Mouse (Mus musculus) heart, postnatal 0 days (tissue): ENCODE measurements around the gene Dad1. TPM values are rescaled to one million over a fixed set of nuclear protein-coding genes. Genes with fewer than 3 reads are reported as not detected.

ENCODE experiments used
- ATAC-seq: fragments of 200-750 bp; cut with Nextera tagmentation; 2 replicates; pipeline ENCODE4 v1.8.0; 2017; ENCODE audit warnings: low read depth, moderate number of reproducible peaks, moderate library complexity; ENCODE audit not compliant: insufficient read depth
- DNase-seq: peaks from one replicate; pipeline ENCODE4 v3.0.0-alpha.2; 2016; ENCODE audit warnings: low spot score
- H3K27ac ChIP-seq: fragments of 300-500 bp; sonication (generic); 2 replicates; pipeline ENCODE4 v1.5.1; 2014; ENCODE audit warnings: low read depth, mild to moderate bottlenecking
- H3K27me3 ChIP-seq: fragments of 300-500 bp; sonication (generic); 2 replicates; pipeline ENCODE4 v1.6.1; 2014; ENCODE audit warnings: low read length, mixed read lengths; ENCODE audit not compliant: control insufficient read depth, insufficient read depth
- H3K36me3 ChIP-seq: fragments of 300-500 bp; sonication (generic); replicated peaks from 2 replicates; pipeline ENCODE4 v1.6.1; 2014; ENCODE audit warnings: low read length, mixed read lengths; ENCODE audit not compliant: control insufficient read depth, insufficient read depth
- H3K4me1 ChIP-seq: fragments of 300-500 bp; sonication (generic); 2 replicates; pipeline ENCODE4 v1.6.1; 2014; ENCODE audit warnings: antibody characterized with exemption; ENCODE audit not compliant: control insufficient read depth, insufficient read depth
- H3K4me2 ChIP-seq: fragments of 300-500 bp; sonication (generic); 2 replicates; pipeline ENCODE4 v1.6.1; 2014; ENCODE audit warnings: low read depth, mild to moderate bottlenecking, low read length, moderate library complexity
- H3K4me3 ChIP-seq: fragments of 300-500 bp; sonication (generic); 2 replicates; pipeline ENCODE4 v1.5.1; 2014; ENCODE audit warnings: low read depth, low read length
- H3K9ac ChIP-seq: fragments of 300-500 bp; sonication (generic); replicated peaks from 2 replicates; pipeline ENCODE4 v1.6.1; 2014; ENCODE audit warnings: low read depth, low read length, mixed read lengths
- H3K9me3 ChIP-seq: fragments of 300-500 bp; sonication (generic); replicated peaks from 2 replicates; pipeline ENCODE4 v1.6.1; 2016; ENCODE audit warnings: low read length; ENCODE audit not compliant: control insufficient read depth
- CTCF ChIP-seq: IDR thresholded peaks from 2 replicates; pipeline ENCODE4 v1.5.1; 2016; ENCODE audit warnings: antibody characterized with exemption, control low read depth, low read depth
- EP300 ChIP-seq: IDR thresholded peaks from 2 replicates; pipeline ENCODE4 v1.6.1; 2016; ENCODE audit warnings: antibody characterized with exemption, low read depth
- WGBS: fragments of 180-500 bp; shearing (Covaris S2); extraction: QIAGEN DNeasy Blood & Tissue Kit; methylation state at CpG from one replicate; pipeline ENCODE4 v1.1.7; 2014; 5-methylcytosine and 5-hydroxymethylcytosine counted together
- polyA plus RNA-seq: library from polyadenylated mRNA; unstranded; fragments of >200 nt; fragmentation: Nextera tagmentation; extraction: Ambion mirVana; gene quantifications from 2 replicates; pipeline ENCODE4 v1.2.1, GENCODE M21; 2015
- total RNA-seq: library from RNA; depleted of rRNA; stranded (reverse); fragments of >200 nt; gene quantifications from 2 replicates; pipeline ENCODE4 v1.2.3, GENCODE M21; 2014; ENCODE audit warnings: low replicate concordance; rRNA removed

The Dad1 gene
- total RNA-seq (267 and 313 TPM in 2 replicates), polyA plus RNA-seq (389 and 395 TPM in 2 replicates)

DNA sequence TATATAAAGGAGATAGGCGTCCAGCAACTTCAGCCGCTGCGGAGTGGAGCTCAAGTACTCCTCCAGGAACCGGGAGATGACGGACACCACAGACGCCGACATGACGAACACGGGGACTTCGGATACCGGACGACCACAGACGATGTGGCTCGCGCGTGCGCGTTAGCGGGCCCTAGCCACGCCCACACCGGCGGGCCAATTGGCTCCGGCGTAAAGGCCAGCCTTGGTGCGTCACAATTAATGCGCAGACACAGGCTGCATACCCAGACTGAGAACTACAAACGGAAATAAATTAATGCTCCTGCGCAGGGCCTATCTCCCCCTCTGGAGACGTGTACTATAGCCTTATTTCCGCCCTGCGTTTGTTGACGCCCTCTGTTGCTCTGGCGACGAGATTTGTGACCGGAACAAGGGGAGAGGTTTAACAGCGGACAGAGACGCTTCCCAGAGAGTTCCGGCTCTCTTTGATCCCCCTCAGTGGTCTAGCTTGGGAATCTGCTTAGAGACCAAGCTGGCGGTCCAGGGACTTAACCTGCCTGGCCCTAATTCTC, at the start of gene Dad1, which contains the start of gene Abhd4:
Dad1 (minus strand) TSS at position 364 of the 551 bp plus-strand sequence.
Abhd4 (plus strand) TSS at position 448 of the 551 bp plus-strand sequence.
- H3K4me1 ChIP-seq, result peaks cover 26% of the 10 kb centered on the region
- DNase-seq, result peak; percentile 99
- peak within 1 kb of the TSS; percentile 81 for H3K4me2 ChIP-seq
- H3K27ac ChIP-seq, result peak within 1 kb of the TSS; percentile 92
- H3K27me3 ChIP-seq, result no peaks in the 10 kb centered on the region
- ATAC-seq, result peak; percentile 99
- TF ChIP-seq CTCF (no peak), EP300 (no peak; the same call in 1 of the 2 replicates)
- peak within 1 kb of the TSS; percentile 82 for H3K4me3 ChIP-seq
- peak within 1 kb of the TSS; percentile 75 for H3K9ac ChIP-seq
- under 1% methylated on average over 39 of the region's 39 CpGs for WGBS
- no peaks in the 10 kb centered on the region for H3K9me3 ChIP-seq
- no peaks in the 10 kb centered on the region for H3K36me3 ChIP-seq

DNA sequence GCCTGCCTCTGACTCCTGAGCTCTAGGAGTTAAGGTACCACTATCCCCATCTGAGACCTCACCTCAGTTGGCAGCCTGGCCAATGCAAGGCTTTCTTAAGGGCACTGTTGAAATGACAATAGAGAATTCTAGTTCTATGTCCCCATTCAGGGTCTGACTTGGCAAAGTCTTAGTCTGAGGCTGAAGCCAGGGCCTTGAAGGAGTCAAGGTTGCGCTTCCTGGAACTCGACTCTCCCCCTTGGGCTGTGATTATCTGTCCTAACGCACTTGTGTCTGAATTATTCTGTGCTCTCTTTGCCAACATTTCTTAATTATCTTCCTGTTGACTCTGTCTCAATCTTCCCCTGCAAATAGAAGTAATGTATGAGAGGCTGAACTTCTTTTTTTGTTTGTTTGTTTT, 46.8 kb upstream of the Dad1 start:
- no peaks in the 10 kb centered on the region for H3K27me3 ChIP-seq
- H3K9me3 ChIP-seq, result peaks cover 3% of the 10 kb centered on the region; the same call in 1 of the 2 replicates
- H3K9ac ChIP-seq, result no peak overlapping the region
- TF ChIP-seq EP300 (no peak), CTCF (no peak)
- H3K27ac ChIP-seq, result no peak overlapping the region
- H3K36me3 ChIP-seq, result no peaks in the 10 kb centered on the region
- 72% methylated on average over 3 of the region's 3 CpGs for WGBS
- H3K4me1 ChIP-seq, result no peaks in the 10 kb centered on the region
- ATAC-seq, result no peak
- H3K4me3 ChIP-seq, result no peak overlapping the region
- DNase-seq, result no peak
- no peak overlapping the region for H3K4me2 ChIP-seq

DNA sequence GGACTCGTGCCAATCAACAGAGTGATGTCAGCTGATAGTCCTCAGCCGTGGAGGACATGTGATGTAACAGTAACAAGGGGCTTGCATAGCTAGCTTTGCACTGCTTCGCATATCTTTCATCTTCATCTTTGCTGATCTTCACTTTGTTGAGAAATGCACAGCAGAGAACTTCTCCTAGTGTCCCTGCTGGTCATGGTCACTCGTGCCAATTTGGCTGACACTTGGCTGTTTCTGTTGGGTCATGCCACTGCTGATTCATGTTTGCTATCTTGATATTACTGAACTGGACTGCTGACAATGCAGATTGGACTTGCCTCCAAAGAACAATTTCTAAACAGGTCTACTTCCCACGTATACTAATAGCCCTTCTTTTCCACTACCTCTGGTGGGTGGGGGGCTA, 46.2 kb upstream of the Dad1 start:
- Histone ChIP-seq H3K9me3 (peaks cover 3% of the 10 kb centered on the region; the same call in 1 of the 2 replicates), H3K27me3 (no peaks in the 10 kb centered on the region), H3K4me3 (no peak overlapping the region), H3K36me3 (no peaks in the 10 kb centered on the region), H3K27ac (no peak overlapping the region), H3K4me1 (no peaks in the 10 kb centered on the region), H3K4me2 (no peak overlapping the region), H3K9ac (no peak overlapping the region)
- WGBS, result 59% methylated on average over 5 of the region's 5 CpGs
- TF ChIP-seq EP300 (no peak), CTCF (no peak)
- DNase-seq (no peak), ATAC-seq (no peak)

DNA sequence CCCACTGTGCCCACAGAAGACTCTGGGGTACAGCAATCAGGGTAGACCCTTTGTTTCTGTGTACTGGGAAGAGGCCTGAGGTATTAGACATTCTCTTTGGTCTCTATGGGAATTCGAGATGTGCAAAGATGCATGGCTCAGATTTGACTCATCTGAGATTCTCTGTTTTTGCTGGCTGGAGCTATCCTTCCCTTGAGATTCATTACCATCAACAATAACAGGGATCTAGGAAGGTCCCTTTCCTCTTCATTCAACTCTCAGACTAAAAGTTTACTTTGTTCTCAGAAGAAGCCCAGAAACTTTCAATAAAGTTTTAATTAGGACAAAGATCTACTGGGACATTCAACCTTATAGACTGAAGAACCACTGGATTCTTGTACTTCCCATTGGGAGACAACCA, 30.9 kb upstream of the Dad1 start, which contains the start of gene Olfr49:
Olfr49 (minus strand) TSS at position 101 of the 400 bp plus-strand sequence.
- no peak for ATAC-seq
- no peak within 1 kb of the TSS for H3K4me2 ChIP-seq
- H3K27ac ChIP-seq, result no peak within 1 kb of the TSS
- no peaks in the 10 kb centered on the region; the same call in 1 of the 2 replicates for H3K9me3 ChIP-seq
- DNase-seq, result no peak
- no peaks in the 10 kb centered on the region for H3K27me3 ChIP-seq
- H3K4me1 ChIP-seq, result no peaks in the 10 kb centered on the region
- no peak within 1 kb of the TSS for H3K4me3 ChIP-seq
- H3K9ac ChIP-seq, result no peak within 1 kb of the TSS
- H3K36me3 ChIP-seq, result no peaks in the 10 kb centered on the region
- 49% methylated on average over 1 of the region's 1 CpGs for WGBS
- no peak for TF ChIP-seq EP300
- no peak for TF ChIP-seq CTCF

DNA sequence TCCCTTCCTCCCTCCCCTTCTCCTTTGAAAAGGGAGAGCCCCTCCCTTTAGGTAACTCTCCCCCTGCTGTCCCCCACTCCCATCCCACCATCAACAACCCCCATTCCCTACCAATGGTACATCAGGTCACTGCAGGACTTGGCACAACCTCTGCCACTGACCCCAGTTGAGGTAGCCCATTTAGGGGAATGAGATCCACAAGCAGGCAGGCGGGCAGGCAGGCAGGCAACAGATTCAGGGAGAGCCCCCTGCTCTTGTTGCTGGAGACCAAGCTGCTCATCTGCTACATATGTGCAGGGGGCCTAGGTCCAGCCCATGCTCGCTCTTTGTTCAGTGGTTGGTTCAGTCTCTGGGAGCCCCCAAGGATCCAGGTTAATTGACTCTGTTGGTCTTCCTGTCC, 22.5 kb upstream of the Dad1 start:
- DNase-seq, result no peak
- H3K27me3 ChIP-seq, result no peaks in the 10 kb centered on the region
- TF ChIP-seq EP300 (no peak), CTCF (no peak)
- H3K4me1 ChIP-seq, result no peaks in the 10 kb centered on the region
- H3K36me3 ChIP-seq, result no peaks in the 10 kb centered on the region
- 83% methylated on average over 2 of the region's 2 CpGs for WGBS
- no peak overlapping the region for H3K9ac ChIP-seq
- no peak overlapping the region for H3K4me3 ChIP-seq
- no peak overlapping the region for H3K4me2 ChIP-seq
- no peak for ATAC-seq
- no peak overlapping the region for H3K27ac ChIP-seq
- no peaks in the 10 kb centered on the region for H3K9me3 ChIP-seq

DNA sequence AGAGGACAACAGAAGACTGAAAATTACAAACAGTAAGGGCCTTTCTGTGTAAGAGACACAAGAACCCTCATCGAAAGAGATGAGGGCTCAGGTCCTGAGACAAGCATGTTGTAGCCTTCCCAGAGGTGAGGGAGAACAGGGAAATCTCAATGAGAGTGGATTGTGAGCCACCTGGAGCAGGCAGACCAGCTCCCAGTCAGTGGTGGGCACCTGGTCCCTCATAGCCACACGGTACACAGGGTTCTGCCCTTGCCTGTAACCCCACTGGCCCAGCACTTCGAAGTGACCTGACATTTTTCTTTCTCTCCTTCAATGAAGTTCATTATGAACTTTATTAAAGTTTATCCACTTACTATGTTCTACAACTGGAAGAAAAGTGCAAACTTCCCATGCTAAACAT, 18.8 kb upstream of the Dad1 start:
- H3K4me3 ChIP-seq, result no peak overlapping the region
- H3K27me3 ChIP-seq, result no peaks in the 10 kb centered on the region
- H3K27ac ChIP-seq, result no peak overlapping the region
- H3K4me1 ChIP-seq, result no peaks in the 10 kb centered on the region
- H3K9ac ChIP-seq, result no peak overlapping the region
- H3K36me3 ChIP-seq, result peaks cover 20% of the 10 kb centered on the region
- 85% methylated on average over 3 of the region's 3 CpGs for WGBS
- ATAC-seq, result no peak
- TF ChIP-seq EP300, result no peak
- TF ChIP-seq CTCF, result no peak
- H3K9me3 ChIP-seq, result no peaks in the 10 kb centered on the region
- H3K4me2 ChIP-seq, result no peak overlapping the region
- DNase-seq, result no peak
